Mouse (Mus musculus): Measurements from ENCODE around the gene Elavl2.

Gene Elavl2

GRCm38 (mm10) chr4:91400423-91400822 is at the start of gene Elavl2:
Gene Elavl2, minus strand, starts transcription at chr4:91400785.
- DNase-seq, result no peak

GRCm38 (mm10) chr4:91447887-91448286 is 47.3 kb upstream of the Elavl2 start:
- no peak for DNase-seq

GRCm38 (mm10) chr4:91415582-91415981 is 15.0 kb upstream of the Elavl2 start:
- DNase-seq, result no peak

- no peak for DNase-seq
These were observed 4.5 kb upstream of the Elavl2 start for GRCm38 (mm10) chr4:91405047-91405446.

- DNase-seq, result no peak
These were observed 932 bp downstream of the Elavl2 start for GRCm38 (mm10) chr4:91399510-91400196.

GRCm38 (mm10) chr4:91391987-91392598 is 8.5 kb downstream of the Elavl2 start:
- DNase-seq, result no peak

GRCm38 (mm10) chr4:91387701-91388100 is 12.9 kb downstream of the Elavl2 start:
- no peak for DNase-seq

- no peak for DNase-seq
These were observed 19.4 kb downstream of the Elavl2 start for GRCm38 (mm10) chr4:91381201-91381627.

- no peak for DNase-seq
These were observed 20.1 kb downstream of the Elavl2 start for GRCm38 (mm10) chr4:91380341-91381117.

- no peak for DNase-seq
These were observed 21.0 kb downstream of the Elavl2 start for GRCm38 (mm10) chr4:91379559-91379958.

GRCm38 (mm10) chr4:91376317-91376910 is 24.2 kb downstream of the Elavl2 start:
- DNase-seq, result peak; percentile 88

- DNase-seq, result no peak
These were observed 25.3 kb downstream of the Elavl2 start for GRCm38 (mm10) chr4:91375372-91375687.

- DNase-seq, result no peak
These were observed 25.8 kb downstream of the Elavl2 start for GRCm38 (mm10) chr4:91374571-91375371.

- DNase-seq, result no peak
These were observed 27.7 kb downstream of the Elavl2 start for GRCm38 (mm10) chr4:91372844-91373243.

- DNase-seq, result peak; percentile 38
These were observed 28.8 kb downstream of the Elavl2 start for GRCm38 (mm10) chr4:91371819-91372215.

- no peak for DNase-seq
These were observed 29.3 kb downstream of the Elavl2 start for GRCm38 (mm10) chr4:91371131-91371818.

GRCm38 (mm10) chr4:91365276-91365675 is 35.3 kb downstream of the Elavl2 start:
- DNase-seq, result no peak

GRCm38 (mm10) chr4:91363963-91364362 is 36.6 kb downstream of the Elavl2 start:
- no peak for DNase-seq

- no peak for DNase-seq
These were observed 38.1 kb downstream of the Elavl2 start for GRCm38 (mm10) chr4:91362520-91362919.

GRCm38 (mm10) chr4:91353138-91353537 is 47.4 kb downstream of the Elavl2 start:
- no peak for DNase-seq

- no peak for DNase-seq
These were observed 51.0 kb downstream of the Elavl2 start for GRCm38 (mm10) chr4:91349579-91349978.

GRCm38 (mm10) chr4:91334177-91334576 is 66.4 kb downstream of the Elavl2 start:
- no peak for DNase-seq

Data from kidney, postnatal 14 days (tissue).